Mouse (Mus musculus) frontal cortex, postnatal 10 days (tissue): ENCODE measurements around the gene Tex44.

ENCODE experiments used
- DNase-seq, 2 experiments: peaks; one replicate each; pipeline ENCODE4 v3.0.0; 2022; ENCODE audit warnings: low spot score in 2 of 2, mixed read lengths in 1 of 2

The Tex44 gene

DNA sequence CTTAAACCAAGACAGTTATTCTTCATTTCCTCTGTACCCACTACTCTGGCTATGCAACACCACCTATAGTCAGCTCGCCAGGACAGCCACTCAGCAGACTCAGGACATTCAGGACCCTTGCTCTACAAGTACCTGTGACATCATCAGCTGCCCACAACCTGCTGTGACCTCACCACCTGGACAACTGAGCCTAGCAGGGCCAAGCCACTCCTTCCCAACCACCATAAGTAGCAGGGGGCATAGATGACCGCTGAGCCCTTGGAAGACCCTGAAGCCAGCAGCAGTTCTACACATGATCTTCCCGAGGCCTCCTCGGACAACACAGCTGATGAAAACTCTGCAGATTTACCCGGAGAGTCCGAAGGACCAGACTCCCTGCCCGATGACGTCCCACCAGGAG, at the start of gene Tex44, which contains the start of gene Nmur1:
Tex44 (plus strand) TSS at position 202 of the 400 bp plus-strand sequence.
Nmur1 (minus strand) TSS at position 101 of the 400 bp plus-strand sequence.
- no peak for DNase-seq

DNA sequence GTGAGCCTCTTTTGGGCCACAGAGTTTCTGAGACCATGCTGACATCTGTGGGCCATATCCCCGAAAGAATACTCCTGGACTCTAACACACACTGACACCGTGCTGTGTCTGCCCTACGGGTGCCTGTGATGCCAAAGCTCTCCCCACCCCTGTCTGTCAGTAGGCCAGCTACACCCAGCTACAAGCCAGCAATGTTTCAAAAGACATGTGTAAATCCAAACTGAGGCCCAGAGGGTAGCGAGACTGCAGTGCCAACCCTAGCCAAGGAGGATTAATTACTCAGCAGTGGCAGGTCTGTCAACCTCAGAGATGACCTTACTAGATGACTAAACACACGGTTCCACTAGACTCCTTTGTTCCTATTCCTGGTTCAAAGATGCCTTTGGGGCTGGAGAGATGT, 49.8 kb upstream of the Tex44 start:
- no peak for DNase-seq

DNA sequence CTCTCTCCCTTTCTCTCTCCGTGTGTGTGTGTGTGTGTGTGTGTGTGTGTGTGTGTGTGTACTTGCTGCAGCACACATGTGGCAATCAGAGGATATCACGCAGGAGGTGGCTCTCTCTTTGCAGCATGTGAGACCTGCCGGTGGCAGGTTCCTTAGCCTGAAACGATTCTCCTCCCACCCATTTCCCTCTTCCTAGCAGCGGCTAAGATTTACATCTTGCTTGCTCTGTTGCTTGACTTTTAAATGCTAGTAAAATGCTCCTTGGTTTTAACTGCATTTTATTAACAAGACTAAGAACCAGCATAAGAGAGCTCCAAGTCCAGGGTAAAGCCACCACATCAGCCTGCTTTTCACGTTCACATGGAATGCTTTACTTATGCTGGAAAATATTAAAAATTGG, 47.5 kb upstream of the Tex44 start:
- no peak for DNase-seq

DNA sequence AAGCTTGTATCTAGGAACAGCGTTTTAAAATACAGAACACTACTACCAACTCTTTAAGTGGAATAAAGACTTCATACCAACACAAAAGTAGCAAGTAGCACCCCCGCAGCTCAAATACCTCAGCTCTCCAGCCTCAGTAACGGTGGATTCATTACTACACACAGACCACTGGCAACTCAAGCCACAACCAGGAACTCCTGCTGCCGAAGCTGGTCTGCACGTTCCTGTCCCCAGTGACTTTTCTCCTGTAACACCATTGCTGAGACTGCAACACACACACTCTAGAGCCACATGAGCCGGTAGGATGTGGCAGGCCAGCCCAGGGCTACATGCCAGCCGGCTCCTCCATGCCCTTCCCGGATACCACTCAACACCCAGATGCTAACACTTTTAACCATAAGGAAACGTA, 47.0 kb upstream of the Tex44 start:
- DNase-seq: no peak

DNA sequence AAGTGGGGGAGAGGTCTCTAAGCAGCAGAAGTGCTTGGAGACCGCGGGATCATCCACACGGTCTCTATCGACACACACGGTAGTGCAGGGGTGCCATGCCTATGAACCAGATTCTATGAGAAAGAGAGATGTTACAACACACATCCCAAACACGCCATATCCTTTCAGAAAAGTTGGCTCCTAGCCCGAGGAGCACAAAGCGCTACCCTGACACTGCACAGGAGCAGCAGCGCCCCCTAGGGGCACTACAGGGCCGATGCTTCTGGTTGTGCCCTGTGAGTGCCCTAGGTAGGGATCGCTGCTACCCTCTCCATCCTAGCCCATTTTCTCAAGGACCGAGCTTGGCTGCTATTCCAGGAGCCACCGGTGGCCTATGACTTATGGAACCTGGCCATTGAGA, 45.1 kb upstream of the Tex44 start:
- peak in 1 of 2 experiments; percentile 36 for DNase-seq

DNA sequence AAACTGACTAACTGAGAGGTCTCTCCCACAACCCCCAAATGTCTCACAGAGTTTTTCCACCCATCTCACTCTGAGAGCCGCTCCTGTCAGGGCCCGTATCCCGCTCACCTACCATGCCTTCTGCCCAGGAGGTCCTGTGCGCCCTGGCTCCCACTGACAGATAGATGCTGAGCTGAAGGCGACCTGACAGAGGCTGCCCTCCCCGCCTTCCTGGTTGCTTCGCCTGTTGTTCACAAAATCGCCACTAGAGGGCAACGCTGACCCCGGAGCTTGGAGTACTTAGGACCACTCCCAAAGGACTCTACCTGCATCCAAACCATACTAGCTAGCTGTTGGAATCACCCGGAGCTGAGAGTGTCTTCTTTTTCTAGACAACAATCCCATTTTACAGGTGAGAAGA, 36.9 kb upstream of the Tex44 start:
- peak in 1 of 2 experiments; percentile 56 for DNase-seq

DNA sequence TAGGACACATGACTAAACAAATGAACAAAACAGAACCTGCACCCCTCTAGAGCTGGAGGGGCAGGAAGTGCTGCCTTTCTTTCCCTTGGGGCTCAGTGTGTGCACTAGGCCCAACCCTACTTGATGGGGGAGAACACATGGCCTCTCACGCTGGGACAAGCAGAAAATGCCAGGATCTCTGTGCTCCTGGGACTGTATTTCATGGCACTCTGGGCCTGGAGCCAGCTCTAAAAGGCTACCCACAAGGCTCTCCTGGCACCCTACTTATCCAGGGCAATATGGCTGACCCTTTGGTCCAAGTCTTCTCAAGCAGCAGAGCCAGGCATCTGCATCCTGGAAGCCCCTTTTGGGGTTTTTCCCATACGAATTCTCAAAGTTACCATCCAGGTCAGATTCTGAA, 34.7 kb upstream of the Tex44 start:
- DNase-seq: no peak

DNA sequence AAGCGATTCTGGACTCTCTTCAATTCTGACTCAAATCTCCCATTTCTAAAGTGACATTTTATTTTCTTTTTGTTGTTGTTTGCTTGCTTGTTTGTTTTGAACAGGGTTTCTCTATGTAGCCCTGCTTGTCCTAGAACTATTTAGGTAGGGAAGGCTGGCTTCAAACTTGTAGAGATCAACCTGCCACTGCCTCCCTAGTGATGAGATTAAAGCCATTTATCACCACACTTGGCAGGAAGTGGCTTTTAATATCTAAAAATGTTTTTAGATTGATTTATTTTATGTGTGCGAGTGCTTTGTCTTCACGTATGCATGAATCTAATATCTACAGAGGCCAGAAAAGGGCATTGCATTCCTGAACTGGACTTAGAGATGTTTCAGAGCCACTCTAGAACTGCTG, 32.9 kb upstream of the Tex44 start:
- DNase-seq: no peak

DNA sequence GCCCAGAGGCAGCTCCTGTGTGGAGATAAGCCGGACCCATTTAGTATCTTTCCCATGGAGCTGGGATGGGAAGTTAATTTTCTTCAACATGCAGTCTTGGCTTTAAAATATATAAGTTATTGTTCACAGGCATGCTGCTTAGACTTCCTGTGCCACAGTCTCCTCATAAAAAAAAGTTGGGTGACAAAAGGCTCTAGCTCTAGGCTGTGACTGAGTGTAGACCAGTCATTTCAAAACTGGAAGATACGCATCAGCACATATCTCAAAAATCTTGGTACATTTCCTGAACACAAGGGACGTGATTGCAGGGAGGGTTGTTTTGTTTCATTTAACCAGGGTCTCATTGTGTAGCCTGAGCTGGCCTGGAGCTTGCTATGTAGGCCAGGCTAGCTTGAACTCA, 31.9 kb upstream of the Tex44 start:
- no peak for DNase-seq

DNA sequence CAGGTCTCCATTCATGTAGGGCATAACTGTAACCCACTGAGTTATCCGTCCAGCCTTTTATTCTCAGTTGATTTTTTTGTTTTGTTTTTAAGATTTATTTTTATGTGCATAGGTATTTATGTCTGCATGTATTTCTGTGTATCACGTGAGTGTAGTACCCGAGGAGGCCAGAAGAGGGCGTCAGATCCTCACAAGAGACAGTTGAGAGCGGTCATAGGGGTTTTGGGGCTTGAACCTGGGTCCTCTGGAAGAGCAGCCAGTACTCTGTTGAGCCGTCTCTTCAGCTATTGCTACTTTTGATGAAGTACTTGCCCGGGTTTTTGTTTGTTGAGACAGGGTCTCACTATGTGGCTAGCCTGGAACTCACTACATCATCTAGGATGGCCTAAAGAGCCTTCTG, 30.2 kb upstream of the Tex44 start:
- no peak for DNase-seq

DNA sequence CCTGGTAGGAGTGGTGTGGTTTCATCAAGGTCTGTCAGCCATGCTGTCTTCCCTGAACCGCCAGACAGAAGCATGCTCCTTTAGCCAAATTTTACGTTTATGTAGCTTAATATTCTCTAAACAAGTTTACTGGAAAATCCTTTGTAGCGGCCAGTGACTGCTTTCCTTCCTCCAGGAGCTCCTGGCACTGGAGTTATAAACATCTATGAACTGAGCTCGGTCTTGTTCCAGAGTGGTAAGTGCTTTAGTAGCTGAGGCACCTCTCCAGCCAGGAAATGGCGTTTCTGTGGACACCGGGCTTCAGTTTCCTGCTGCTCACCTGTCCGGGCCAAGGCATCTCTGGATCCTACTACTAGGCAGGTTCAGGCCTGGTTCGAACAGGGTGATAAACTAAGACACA, 28.5 kb upstream of the Tex44 start:
- DNase-seq: no peak

DNA sequence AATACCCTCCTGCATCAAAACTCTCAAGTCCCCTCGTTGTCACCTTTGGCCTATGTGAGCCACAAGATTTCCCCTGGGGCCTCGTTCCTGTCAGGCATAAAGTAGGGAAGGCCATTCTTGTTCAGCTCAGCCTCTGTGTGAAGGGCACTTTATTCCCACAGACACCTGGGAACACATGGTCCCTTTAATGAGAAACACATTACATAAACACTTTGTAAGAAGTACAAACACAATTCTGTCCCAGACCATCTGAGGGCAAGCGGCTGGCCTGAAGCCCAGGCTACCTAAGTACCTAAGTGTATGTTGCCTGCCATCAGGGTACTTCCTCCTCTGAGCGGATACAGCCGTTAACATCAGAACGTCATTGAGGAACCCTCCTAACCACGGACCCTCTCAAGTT, 27.9 kb upstream of the Tex44 start:
- no peak for DNase-seq

DNA sequence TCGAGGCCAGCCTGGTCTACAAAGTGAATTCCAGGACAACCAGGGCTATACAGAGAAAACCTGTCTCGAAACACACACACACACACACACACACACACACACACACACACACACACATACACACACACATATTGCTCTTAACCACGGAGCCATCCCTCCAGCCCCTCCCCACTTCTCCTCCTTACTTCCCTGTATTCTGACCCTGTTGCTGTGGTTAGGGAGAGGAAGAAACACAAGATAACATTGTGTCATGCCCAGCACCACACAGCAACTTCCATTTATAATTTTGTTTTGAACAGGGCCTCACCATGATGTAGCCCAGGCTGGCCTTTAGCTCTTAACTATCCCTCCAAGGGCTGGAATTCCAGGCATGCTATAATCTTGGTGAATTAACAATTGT, 26.8 kb upstream of the Tex44 start:
- no peak for DNase-seq

DNA sequence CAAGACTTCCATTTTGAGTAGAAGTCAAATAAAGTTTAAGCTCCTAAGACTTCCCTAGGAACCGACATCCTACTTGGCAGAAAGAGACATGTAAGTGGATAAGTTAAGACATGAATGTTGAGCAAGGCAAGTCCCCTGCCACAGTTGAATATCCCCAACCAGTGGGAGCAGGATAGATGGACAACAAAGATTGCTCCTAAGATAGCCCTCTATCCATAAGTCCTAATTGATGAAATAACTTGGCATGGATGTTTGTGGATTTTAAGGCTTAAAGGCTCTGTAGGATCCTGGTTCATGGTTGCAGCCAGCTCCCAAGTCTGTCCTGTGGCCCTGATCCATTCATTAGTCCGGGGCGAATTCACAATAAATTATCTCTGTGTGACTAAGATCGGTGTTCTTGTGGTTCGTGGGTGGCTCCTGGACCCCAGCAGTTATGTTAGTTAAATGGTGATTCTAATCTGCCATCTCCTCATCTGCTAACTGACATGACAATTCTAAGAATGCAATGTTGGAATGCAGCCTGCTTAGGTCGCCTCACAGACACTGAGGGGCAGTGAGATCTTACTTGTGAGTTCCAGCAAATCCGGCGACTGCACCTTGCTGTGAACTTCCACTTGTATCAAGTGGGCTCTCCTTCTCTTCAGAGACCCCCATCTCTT, 25.9 kb upstream of the Tex44 start:
- DNase-seq: no peak

DNA sequence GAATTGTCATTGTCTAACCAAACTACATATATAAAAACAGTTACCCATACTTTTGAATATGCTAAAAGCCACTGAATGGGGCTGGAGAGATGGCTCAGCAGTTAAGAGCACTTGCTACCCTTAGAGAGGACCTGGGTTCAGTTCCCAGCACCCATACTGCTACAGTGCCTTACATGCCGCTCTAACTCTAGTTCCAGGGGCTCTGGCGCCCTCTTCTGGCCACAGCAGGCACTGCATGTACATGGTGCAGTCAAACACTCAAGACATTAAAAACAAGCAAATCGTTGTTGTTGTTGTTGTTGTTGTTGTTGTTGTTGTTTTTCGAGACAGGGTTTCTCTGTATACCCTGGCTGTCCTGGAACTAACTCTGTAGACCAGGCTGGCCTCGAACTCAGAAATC, 21.3 kb upstream of the Tex44 start:
- DNase-seq: no peak

DNA sequence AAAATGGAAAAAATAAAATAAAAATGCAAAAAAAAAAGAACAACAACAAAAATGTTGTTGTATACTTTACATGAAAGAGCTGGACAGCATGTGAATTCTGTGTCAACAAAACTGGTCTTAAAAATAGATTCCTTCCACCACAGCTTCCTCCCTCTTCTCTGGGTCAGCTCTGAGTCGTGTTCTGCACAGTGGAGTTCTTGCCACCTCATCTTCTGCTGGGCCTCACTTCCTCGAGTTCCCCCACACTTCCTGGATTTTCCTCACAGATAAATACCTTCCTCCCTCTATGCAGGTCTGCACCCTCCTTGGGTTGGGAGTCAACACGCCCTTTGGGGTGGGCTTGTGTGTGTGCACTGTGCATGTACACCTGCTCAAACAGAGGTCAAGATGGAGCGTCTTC, 19.8 kb upstream of the Tex44 start:
- no peak for DNase-seq

DNA sequence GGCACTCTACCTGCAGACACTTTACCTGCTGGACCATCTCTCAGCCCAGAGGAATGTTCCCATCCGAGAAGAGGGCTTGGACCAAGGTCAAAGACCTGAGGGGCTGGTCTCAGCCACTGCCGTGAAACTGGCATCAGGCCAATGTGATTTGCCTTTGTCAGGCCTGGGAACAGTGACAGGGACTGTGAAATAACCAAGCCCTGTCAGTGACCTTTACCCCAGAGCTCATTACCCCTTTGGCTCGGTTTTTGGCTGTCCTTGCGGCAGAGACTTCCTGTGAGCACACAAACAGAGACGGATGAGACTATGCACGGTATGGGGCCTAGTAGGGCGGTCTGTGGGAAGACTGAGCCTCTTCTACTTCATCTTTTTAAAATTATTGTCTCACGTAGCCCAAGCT, 19.2 kb upstream of the Tex44 start:
- DNase-seq: no peak

DNA sequence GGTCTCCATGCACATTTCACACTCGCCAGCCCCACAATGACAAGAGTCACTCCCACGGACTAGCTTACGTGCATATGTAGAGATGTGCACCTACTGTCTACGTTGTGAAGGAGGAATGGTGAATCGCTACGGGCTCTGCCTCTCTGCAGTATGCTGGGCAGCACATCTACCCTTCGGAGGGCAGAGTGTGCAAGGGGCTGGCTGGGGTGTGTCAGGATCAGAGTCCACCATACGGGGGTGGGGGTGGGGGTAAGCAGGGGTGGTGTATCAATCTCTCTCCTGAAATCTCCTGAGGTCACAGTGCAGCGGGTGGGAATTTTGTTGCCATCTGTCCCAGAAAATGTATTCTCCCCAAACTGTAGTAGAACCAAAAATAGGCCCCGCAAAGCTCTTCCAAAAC, 17.6 kb upstream of the Tex44 start:
- DNase-seq: no peak

DNA sequence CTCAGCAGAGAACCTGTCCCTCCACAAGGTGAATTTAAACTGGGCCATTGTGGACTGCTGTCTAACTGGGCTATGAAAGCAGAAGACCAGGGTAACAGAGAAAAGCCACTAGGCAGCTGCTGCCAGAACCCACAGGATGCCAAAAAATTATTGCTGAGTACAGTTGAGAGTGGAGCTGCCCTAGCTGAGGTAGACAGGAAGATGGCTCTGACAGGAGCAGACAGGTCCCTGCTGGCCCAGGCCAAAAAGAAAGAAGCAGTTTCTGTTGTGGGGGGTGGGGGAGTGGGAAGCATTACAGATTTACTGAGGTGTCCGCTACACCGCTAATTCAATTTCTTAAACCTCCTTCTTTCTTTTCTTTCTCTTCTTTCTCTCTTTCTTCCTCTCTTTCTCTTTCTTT, 16.7 kb upstream of the Tex44 start:
- no peak for DNase-seq

DNA sequence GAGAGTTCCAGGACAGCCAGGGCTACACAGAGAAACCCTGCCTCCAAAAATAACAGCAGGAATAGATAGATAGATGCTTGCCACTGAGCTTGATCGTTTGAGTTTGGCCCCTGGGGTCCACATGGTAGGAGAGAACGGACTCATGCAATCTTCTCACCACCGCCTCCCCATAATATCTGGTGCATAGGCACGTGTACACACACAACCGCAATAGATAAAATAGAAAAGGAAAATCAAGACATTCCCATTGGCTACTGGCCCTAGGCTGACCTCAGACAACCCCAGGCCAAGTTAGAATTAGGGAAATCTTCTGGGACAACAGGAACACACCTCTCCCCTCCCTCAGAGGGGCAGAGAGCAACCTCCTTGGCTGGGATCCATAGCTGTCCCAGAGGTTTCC, 11.4 kb upstream of the Tex44 start:
- DNase-seq: no peak

DNA sequence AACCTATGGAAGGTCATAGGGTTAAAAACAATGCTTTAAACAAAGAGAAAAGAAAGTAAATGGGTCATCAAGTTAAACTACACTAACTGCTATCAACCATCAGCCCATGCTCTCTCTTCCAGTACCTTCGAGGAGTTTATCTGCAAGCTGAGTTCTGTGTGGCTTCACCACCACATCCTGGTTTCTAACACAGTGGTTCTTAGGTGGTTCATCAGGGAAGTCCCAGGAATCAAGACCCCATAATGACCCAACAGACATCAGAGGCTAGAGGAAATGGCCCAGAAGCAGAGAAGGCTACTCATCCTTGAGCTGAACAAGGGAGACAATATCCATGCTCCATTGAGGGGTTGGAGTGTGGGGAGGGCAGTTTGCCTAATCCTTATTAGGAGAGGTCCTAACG, 11.0 kb upstream of the Tex44 start:
- DNase-seq: no peak

DNA sequence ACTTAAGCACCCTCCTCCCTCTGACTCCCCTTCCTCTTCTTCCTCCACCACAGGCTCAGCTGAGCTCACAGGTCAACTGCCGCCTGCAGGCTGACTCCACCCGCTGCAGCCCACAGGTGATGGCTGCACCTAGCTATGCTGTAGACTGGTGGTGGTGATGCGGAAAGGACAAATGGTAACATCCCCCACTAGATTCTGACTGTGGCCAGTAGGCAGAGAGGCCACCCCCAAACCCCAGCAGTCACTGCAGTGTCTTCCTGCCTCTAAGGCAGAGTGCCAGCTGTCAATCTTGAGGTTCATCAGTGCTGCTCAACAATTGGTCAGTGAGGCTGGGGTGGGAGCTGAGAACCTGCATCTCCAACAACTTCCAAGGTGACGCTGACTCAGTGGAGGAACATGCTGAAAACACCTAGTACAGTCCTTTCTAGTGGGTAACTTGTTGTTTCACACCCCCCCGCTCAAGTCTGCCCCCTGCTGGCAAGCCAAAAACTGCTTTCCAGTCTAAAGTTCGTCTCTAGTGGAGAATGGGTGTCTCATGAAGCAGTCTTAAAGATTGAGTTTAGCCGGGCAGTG, 10.4 kb upstream of the Tex44 start:
- DNase-seq: no peak

DNA sequence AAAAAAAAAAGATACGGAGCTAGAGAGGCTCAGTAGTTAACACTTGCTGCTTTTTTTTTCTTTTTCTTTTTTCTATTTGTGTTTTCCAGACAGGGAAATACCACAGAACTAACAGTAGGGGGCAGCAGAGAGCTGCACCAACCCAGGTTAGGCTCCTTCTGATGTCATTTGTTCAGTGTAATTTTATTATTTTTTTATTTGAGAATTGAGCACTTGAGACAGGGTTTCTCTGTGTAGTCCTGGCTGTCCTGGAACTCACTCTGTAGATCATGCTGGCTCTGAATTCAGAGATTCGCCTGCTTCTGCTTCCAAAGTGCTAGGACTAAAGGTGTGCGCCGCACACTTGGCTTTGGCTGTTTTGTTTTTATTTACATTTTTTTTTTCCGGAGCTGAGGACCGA, 9.8 kb upstream of the Tex44 start:
- no peak for DNase-seq

DNA sequence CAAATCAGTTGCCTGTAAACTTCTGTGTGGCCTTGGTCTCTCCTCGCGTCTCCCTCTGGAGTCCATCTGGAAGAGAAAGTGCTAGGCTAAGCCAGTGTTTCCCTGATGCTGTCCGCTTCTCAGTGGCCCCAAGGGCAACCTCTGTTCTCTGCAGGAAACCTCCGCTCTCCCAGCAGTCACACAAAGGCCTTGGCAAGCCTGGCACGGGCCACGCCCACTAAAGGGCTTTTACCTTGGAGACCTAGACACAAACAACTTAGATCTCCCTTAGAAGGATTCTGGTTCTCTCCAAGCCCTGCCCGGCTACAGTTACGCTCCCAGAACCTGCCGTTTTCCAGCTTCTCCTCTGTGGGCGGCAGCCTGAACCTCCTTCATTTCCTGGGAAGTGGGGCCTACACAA, 5.1 kb upstream of the Tex44 start:
- DNase-seq: no peak
